Mouse (Mus musculus) E14TG2a.4 (cell line): ENCODE data around the gene Gm21822.
"Not testable (repeated sequence)": the region's sequence is repeated elsewhere in the genome, so short reads cannot be mapped to it uniquely, and the experiment has no call there.

Experiments
- H3K27me3 ChIP-seq: 2 replicates; pipeline ENCODE4 v1.6.1; 2014; ENCODE audit warnings: low read length, control low read depth; ENCODE audit not compliant: insufficient read depth
- H3K36me3 ChIP-seq: 2 replicates; pipeline ENCODE4 v1.6.1; 2014; ENCODE audit warnings: low read length, control low read depth; ENCODE audit not compliant: insufficient read depth
- H3K4me1 ChIP-seq: replicated peaks from 2 replicates; pipeline ENCODE4 v1.6.1; 2014; ENCODE audit warnings: low read depth, low read length, control low read depth
- H3K4me3 ChIP-seq: replicated peaks from 2 replicates; pipeline ENCODE4 v1.5.1; 2014; ENCODE audit warnings: mild to moderate bottlenecking, low read length
- H3K9me3 ChIP-seq: 2 replicates; pipeline ENCODE4 v1.6.1; 2014; ENCODE audit warnings: low read length, control low read depth

Gene Gm21822

DNA sequence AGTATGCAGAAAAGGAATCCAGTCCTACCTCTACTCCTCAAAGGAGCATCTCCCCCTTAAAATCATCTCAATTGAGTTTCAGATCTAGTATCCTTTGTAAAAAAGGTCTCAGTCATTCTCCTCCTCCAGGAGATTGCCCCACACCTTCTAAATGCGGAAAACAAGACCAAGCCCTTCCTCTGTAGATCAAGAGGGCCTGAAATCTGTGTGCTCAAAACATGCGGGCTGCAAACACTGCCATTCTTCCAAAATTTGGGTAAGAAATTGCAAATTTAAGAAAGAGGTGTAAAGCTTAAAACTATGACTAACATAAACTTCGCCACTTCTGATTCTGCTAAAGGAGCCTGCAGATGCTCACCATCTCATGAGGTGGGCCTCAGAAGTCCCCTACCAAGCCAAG is at the start of gene Gm21822:
TSS of gene Gm21822 (plus strand) at position 301 of the 400 bp plus-strand sequence.
- H3K4me3 ChIP-seq, H3K4me1 ChIP-seq, H3K27me3 ChIP-seq, H3K9me3 ChIP-seq, H3K36me3 ChIP-seq: not testable (repeated sequence)
